Mouse (Mus musculus) limb, embryonic 10.5 days (tissue): ENCODE results near the gene Tbc1d9b. TPM values are rescaled to one million over a fixed set of nuclear protein-coding genes. Genes with fewer than 3 reads are reported as not detected.
"Not testable (repeated sequence)": the region's sequence is repeated elsewhere in the genome, so short reads cannot be mapped to it uniquely, and the experiment has no call there.

ENCODE experiments used
- DNase-seq: peaks from one replicate; pipeline ENCODE4 v3.0.0-alpha.2; 2017; ENCODE audit warnings: low spot score
- H3K27ac ChIP-seq: fragments of 300-500 bp; sonication (generic); 2 replicates; pipeline ENCODE4 v1.5.1; 2016; ENCODE audit warnings: mild to moderate bottlenecking
- H3K27me3 ChIP-seq: fragments of 300-500 bp; sonication (generic); 2 replicates; pipeline ENCODE4 v1.6.1; 2016; ENCODE audit warnings: low read depth, mild to moderate bottlenecking; ENCODE audit not compliant: poor library complexity, severe bottlenecking
- H3K36me3 ChIP-seq: fragments of 300-500 bp; sonication (generic); 2 replicates; pipeline ENCODE4 v1.6.1; 2016; ENCODE audit warnings: mild to moderate bottlenecking, moderate library complexity
- H3K4me1 ChIP-seq: fragments of 300-500 bp; sonication (generic); 2 replicates; pipeline ENCODE4 v1.6.1; 2016
- H3K4me3 ChIP-seq: fragments of 300-500 bp; sonication (generic); 2 replicates; pipeline ENCODE4 v1.5.1; 2016; ENCODE audit warnings: mild to moderate bottlenecking, moderate library complexity
- H3K9me3 ChIP-seq: fragments of 300-500 bp; sonication (generic); replicated peaks from 2 replicates; pipeline ENCODE4 v1.6.1; 2016; ENCODE audit warnings: mild to moderate bottlenecking
- WGBS: fragments of 180-500 bp; shearing (Covaris S2); methylation state at CpG from one replicate; pipeline ENCODE4 v1.1.7; 2016; 5-methylcytosine and 5-hydroxymethylcytosine counted together
- polyA plus RNA-seq: library from polyadenylated mRNA; unstranded; fragments of >200 nt; fragmentation: Nextera tagmentation; extraction: Ambion mirVana; gene quantifications from 2 replicates; pipeline ENCODE4 v1.2.1, GENCODE M21; 2016

Tbc1d9b gene
- polyA plus RNA-seq, 1 experiment from 2014 or later, result 42.2 TPM

- WGBS, result 95% methylated on average over 3 of the region's 3 CpGs
- H3K9me3 ChIP-seq, result no peaks in the 10 kb centered on the region
- peaks cover 83% of the 10 kb centered on the region for H3K36me3 ChIP-seq
- no peaks in the 10 kb centered on the region for H3K27me3 ChIP-seq
- H3K27ac ChIP-seq, result no peak overlapping the region
- no peak for DNase-seq
- no peaks in the 10 kb centered on the region for H3K4me1 ChIP-seq
- no peak overlapping the region for H3K4me3 ChIP-seq
Observed at GRCm38 (mm10) chr11:50162338-50163050, 31.3 kb downstream of the Tbc1d9b start.

GRCm38 (mm10) chr11:50168352-50168751 is 37.2 kb downstream of the Tbc1d9b start:
- 82% methylated on average over 5 of the region's 5 CpGs for WGBS
- H3K27me3 ChIP-seq, result no peaks in the 10 kb centered on the region
- H3K9me3 ChIP-seq, result no peaks in the 10 kb centered on the region
- peaks cover 65% of the 10 kb centered on the region for H3K36me3 ChIP-seq
- no peaks in the 10 kb centered on the region for H3K4me1 ChIP-seq
- DNase-seq, result no peak
- no peak overlapping the region for H3K4me3 ChIP-seq
- H3K27ac ChIP-seq, result no peak overlapping the region

- not testable (repeated sequence) for DNase-seq, H3K27me3 ChIP-seq, H3K9me3 ChIP-seq, H3K4me1 ChIP-seq
- Histone ChIP-seq H3K36me3 (peaks cover 52% of the 10 kb centered on the region), H3K27ac (peak within 1 kb of the TSS; percentile 79), H3K4me3 (peak within 1 kb of the TSS; percentile 64)
- WGBS, result 4% methylated on average over 19 of the region's 19 CpGs
Observed at GRCm38 (mm10) chr11:50174111-50174729, 43.0 kb downstream of the Tbc1d9b start, which contains the start of gene Mrnip. Gene Mrnip (plus strand): TSS chr11:50174444.

GRCm38 (mm10) chr11:50174730-50175187 is 43.6 kb downstream of the Tbc1d9b start:
- peak overlapping the region; percentile 64 for H3K4me3 ChIP-seq
- H3K4me1 ChIP-seq, result peaks cover 5% of the 10 kb centered on the region
- no peaks in the 10 kb centered on the region for H3K27me3 ChIP-seq
- H3K27ac ChIP-seq, result peak overlapping the region; percentile 79
- H3K9me3 ChIP-seq, result no peaks in the 10 kb centered on the region
- peak; percentile 97 for DNase-seq
- WGBS, result under 1% methylated on average over 27 of the region's 27 CpGs
- H3K36me3 ChIP-seq, result peaks cover 47% of the 10 kb centered on the region

GRCm38 (mm10) chr11:50176351-50176750 is 45.2 kb downstream of the Tbc1d9b start:
- WGBS, result 89% methylated on average over 3 of the region's 3 CpGs
- H3K4me1 ChIP-seq, result peaks cover 5% of the 10 kb centered on the region
- no peaks in the 10 kb centered on the region for H3K9me3 ChIP-seq
- peaks cover 37% of the 10 kb centered on the region for H3K36me3 ChIP-seq
- no peak overlapping the region for H3K4me3 ChIP-seq
- H3K27me3 ChIP-seq, result no peaks in the 10 kb centered on the region
- no peak overlapping the region for H3K27ac ChIP-seq
- no peak for DNase-seq

- Histone ChIP-seq H3K4me3 (no peak overlapping the region), H3K27ac (no peak overlapping the region), H3K4me1 (peaks cover 5% of the 10 kb centered on the region), H3K36me3 (peaks cover 33% of the 10 kb centered on the region), H3K27me3 (no peaks in the 10 kb centered on the region), H3K9me3 (no peaks in the 10 kb centered on the region)
- no peak for DNase-seq
- 83% methylated on average over 6 of the region's 6 CpGs for WGBS
Observed at GRCm38 (mm10) chr11:50177111-50177510, 45.9 kb downstream of the Tbc1d9b start.

- Histone ChIP-seq H3K4me1 (peaks cover 5% of the 10 kb centered on the region), H3K27ac (no peak overlapping the region), H3K36me3 (peaks cover 49% of the 10 kb centered on the region), H3K9me3 (no peaks in the 10 kb centered on the region), H3K27me3 (no peaks in the 10 kb centered on the region), H3K4me3 (no peak overlapping the region)
- DNase-seq, result no peak
- 84% methylated on average over 5 of the region's 5 CpGs for WGBS
Observed at GRCm38 (mm10) chr11:50178532-50179488, 47.6 kb downstream of the Tbc1d9b start.

- H3K36me3 ChIP-seq, result peaks cover 56% of the 10 kb centered on the region
- WGBS, result 80% methylated on average over 6 of the region's 6 CpGs
- no peaks in the 10 kb centered on the region for H3K27me3 ChIP-seq
- H3K27ac ChIP-seq, result no peak overlapping the region
- H3K9me3 ChIP-seq, result no peaks in the 10 kb centered on the region
- no peak overlapping the region for H3K4me3 ChIP-seq
- H3K4me1 ChIP-seq, result no peaks in the 10 kb centered on the region
- DNase-seq, result no peak
Observed at GRCm38 (mm10) chr11:50180478-50181231, 49.5 kb downstream of the Tbc1d9b start.

- no peak overlapping the region for H3K27ac ChIP-seq
- 88% methylated on average over 4 of the region's 4 CpGs for WGBS
- no peak for DNase-seq
Observed at GRCm38 (mm10) chr11:50182702-50183101, 51.5 kb downstream of the Tbc1d9b start.

GRCm38 (mm10) chr11:50184788-50185187 is 53.6 kb downstream of the Tbc1d9b start:
- WGBS, result 90% methylated on average over 3 of the region's 3 CpGs

More at GRCm38 (mm10) chr11:50182702-50183101, 51.5 kb downstream of the Tbc1d9b start:
- Histone ChIP-seq H3K4me3 (no peak overlapping the region), H3K36me3 (peaks cover 52% of the 10 kb centered on the region), H3K4me1 (no peaks in the 10 kb centered on the region), H3K27me3 (no peaks in the 10 kb centered on the region), H3K9me3 (no peaks in the 10 kb centered on the region)

GRCm38 (mm10) chr11:50188682-50189081 is 57.5 kb downstream of the Tbc1d9b start:
- no peak for DNase-seq
- no peaks in the 10 kb centered on the region for H3K27me3 ChIP-seq
- 81% methylated on average over 7 of the region's 7 CpGs for WGBS
- H3K4me3 ChIP-seq, result no peak overlapping the region
- no peaks in the 10 kb centered on the region for H3K4me1 ChIP-seq
- H3K27ac ChIP-seq, result no peak overlapping the region
- no peaks in the 10 kb centered on the region for H3K9me3 ChIP-seq
- H3K36me3 ChIP-seq, result peaks cover 26% of the 10 kb centered on the region

More at GRCm38 (mm10) chr11:50184788-50185187, 53.6 kb downstream of the Tbc1d9b start:
- Histone ChIP-seq H3K36me3 (peaks cover 39% of the 10 kb centered on the region), H3K4me3 (no peak overlapping the region), H3K4me1 (no peaks in the 10 kb centered on the region), H3K27me3 (no peaks in the 10 kb centered on the region), H3K9me3 (no peaks in the 10 kb centered on the region), H3K27ac (no peak overlapping the region)
- no peak for DNase-seq

GRCm38 (mm10) chr11:50190362-50190761 is 59.2 kb downstream of the Tbc1d9b start:
- 92% methylated on average over 4 of the region's 4 CpGs for WGBS
- Histone ChIP-seq H3K27ac (no peak overlapping the region), H3K27me3 (no peaks in the 10 kb centered on the region), H3K9me3 (no peaks in the 10 kb centered on the region), H3K4me3 (no peak overlapping the region), H3K36me3 (peaks cover 35% of the 10 kb centered on the region), H3K4me1 (no peaks in the 10 kb centered on the region)
- no peak for DNase-seq
